Mouse (Mus musculus): ENCODE measurements around the gene Fgb.

DNA sequence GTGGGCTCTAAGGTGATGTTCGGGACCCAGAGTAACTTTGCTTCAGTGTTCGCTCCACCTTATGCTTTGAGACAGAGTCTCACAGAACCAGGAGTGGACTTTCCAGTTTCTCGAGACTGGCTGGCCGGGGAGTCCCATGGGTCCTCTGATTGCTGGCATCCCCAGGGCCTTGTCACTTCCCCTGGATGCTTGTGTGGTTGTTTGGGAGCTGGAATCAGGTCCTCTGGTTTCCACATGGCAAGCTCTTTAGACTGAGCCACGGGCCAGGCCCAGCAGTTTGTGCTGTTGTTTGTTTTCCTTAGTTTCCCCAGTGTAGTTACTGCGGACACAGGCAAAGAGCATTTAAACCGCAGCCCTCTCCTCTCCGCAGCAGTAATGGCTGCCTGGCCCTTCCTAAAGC, 15.9 kb downstream of the Fgb start:
- TF ChIP-seq CTCF (IDR thresholded peaks at IDR 0.05) (no peak), EP300 (IDR thresholded peaks at IDR 0.05) (no peak)

Measured in lung, postnatal 0 days (tissue).